Mouse (Mus musculus) kidney, adult 2 months (tissue): Measurements from ENCODE around the gene Art4.

Experiments
- CTCF ChIP-seq: fragments of 200-500 bp; conservative IDR thresholded peaks from 2 replicates; pipeline ENCODE4 v1.5.1; 2011; ENCODE audit warnings: low read depth, mild to moderate bottlenecking, control low read depth, low read length, moderate library complexity, mixed read lengths; ENCODE audit not compliant: insufficient read depth, insufficient read length
- POLR2A ChIP-seq: fragments of 200-500 bp; IDR thresholded peaks from one replicate; pipeline ENCODE4 v1.6.1; 2011; ENCODE audit warnings: low read depth, low read length, control low read depth

DNA sequence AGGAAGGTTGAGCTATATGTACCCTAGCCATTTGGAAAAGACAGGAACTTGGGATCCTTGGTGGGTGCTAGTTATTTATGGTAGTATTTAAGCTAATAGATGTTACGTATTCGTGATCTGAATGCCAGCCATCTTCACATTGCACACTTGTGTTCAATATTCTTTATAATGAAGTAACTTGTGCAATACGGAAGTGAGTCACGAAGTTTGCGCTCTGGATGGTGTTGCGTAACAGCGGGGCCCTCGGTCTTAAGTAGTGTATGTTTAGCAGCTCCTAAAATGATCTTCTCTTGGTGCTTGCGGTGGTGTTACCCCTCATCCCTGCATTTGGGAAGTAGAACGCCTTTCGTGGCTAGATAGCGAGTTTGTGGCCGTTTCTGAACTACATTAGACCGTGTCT lies 48.5 kb downstream of the Art4 start:
- TF ChIP-seq CTCF (no peak), POLR2A (no peak)
